23 mouse cellular contexts compared by ENCODE assay signal in the genomic region with DNA sequence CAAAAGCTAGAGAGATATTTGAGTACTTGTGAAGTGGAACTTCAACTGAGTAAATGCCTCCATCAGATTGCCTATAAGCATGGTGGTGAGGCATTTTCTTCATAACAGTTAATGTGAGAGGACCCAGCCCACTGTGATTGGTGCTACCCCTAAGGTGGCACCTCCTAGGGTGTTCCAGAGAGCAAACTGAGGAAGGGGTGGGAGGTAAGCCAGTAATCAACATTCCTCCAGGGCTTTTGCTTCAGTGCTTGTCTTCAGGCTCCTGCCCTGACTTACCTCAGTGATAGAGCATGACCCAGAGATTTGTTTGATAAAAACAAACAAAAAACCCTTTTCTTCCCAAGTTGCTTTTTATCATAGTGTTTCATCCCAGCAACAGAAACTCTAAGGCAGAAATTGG.
"Had no signal": no experiment of that assay in that cellular context is flagged by ENCODE, and none has a peak within 500 bp of the region (broad histone marks: within the 10 kb centered on the region; RNA-seq: fewer than 3 reads in every experiment).

No protein-coding gene starts in this region.

- H3K4me2 ChIP-seq: heart, embryonic 12.5 days; hindbrain, embryonic 12.5 days; hindbrain, embryonic 14.5 days; intestine, embryonic 15.5 days; limb, embryonic 12.5 days; liver, embryonic 11.5 days; liver, embryonic 13.5 days; liver, embryonic 15.5 days had no signal

- H3K36me3 ChIP-seq: heart, embryonic 10.5 days; heart, embryonic 12.5 days; hindbrain, embryonic 10.5 days; hindbrain, embryonic 12.5 days; intestine, embryonic 15.5 days; limb, embryonic 10.5 days; limb, embryonic 12.5 days; liver, embryonic 13.5 days; liver, embryonic 15.5 days had no signal

- DNase-seq: gastrocnemius, postnatal 14 days; heart, postnatal 10 days; heart, postnatal 4 days; kidney, postnatal 14 days; kidney, postnatal 4 days; liver; liver, embryonic 13.5 days had no signal

- H3K9me3 ChIP-seq: heart, embryonic 10.5 days; heart, embryonic 12.5 days; hindbrain, embryonic 10.5 days; hindbrain, embryonic 12.5 days; intestine, embryonic 15.5 days; limb, embryonic 10.5 days; limb, embryonic 12.5 days; liver, embryonic 13.5 days; liver, embryonic 15.5 days had no signal

- H3K4me1 ChIP-seq: hindbrain, embryonic 12.5 days; intestine, embryonic 15.5 days; limb, embryonic 10.5 days; limb, embryonic 12.5 days had no signal

- H3K27ac ChIP-seq: heart, embryonic 10.5 days; hindbrain, embryonic 10.5 days; hindbrain, embryonic 12.5 days; hindbrain, embryonic 14.5 days; intestine, embryonic 15.5 days; layer of hippocampus, adult 2 months; left cerebral cortex, adult 2 months; limb, embryonic 10.5 days; limb, embryonic 12.5 days; liver, embryonic 13.5 days; liver, embryonic 15.5 days had no signal

- ATAC-seq: forebrain, embryonic 16.5 days; hindbrain, embryonic 16.5 days; inflammation-experienced regulatory T-cells, adult 6 months; intestine, embryonic 15.5 days; intestine, postnatal 0 days had no signal

- H3K9ac ChIP-seq: heart, embryonic 12.5 days; hindbrain, embryonic 12.5 days; hindbrain, embryonic 14.5 days; intestine, embryonic 15.5 days; limb, embryonic 12.5 days; liver, embryonic 13.5 days; liver, embryonic 15.5 days had no signal

- H3K27me3 ChIP-seq: heart, embryonic 12.5 days; hindbrain, embryonic 12.5 days; intestine, embryonic 15.5 days; limb, embryonic 12.5 days; liver, embryonic 13.5 days; liver, embryonic 15.5 days had no signal

- H3K4me3 ChIP-seq: heart, embryonic 10.5 days; heart, embryonic 12.5 days; hindbrain, embryonic 10.5 days; hindbrain, embryonic 12.5 days; intestine, embryonic 15.5 days; layer of hippocampus, adult 2 months; left cerebral cortex, adult 2 months; limb, embryonic 10.5 days; limb, embryonic 12.5 days; liver, embryonic 13.5 days; liver, embryonic 15.5 days had no signal
